Comparison of ENCODE assay signal across 17 mouse cellular contexts in the genomic region with DNA sequence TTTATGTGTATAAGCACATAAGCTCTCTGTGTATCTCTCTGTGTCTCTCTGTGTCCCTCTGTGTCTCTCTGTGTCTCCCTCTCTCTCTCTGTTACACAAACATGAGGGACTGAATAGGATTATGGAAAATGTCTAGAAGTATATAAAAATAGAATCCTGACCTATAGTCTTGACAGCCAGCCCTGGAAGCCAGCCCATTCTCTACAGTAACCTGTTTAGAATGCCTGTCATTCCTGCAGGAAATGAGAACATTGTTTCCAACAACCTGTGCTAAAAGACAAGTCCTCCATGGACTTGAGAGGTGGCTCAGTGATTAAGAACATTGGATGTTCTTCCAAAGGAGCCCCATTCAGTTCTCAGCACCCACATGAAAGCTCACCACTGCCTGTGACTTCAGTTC.
"Had no signal": no experiment of that assay in that cellular context is flagged by ENCODE, and none has a peak within 500 bp of the region (broad histone marks: within the 10 kb centered on the region; RNA-seq: fewer than 3 reads in every experiment).

No protein-coding gene starts in this region.

- H3K36me3 ChIP-seq: liver, embryonic 13.5 days; lung, embryonic 15.5 days; midbrain, embryonic 10.5 days; midbrain, embryonic 13.5 days; neural tube, embryonic 13.5 days had no signal

- H3K9me3 ChIP-seq: liver, embryonic 13.5 days; lung, embryonic 15.5 days; midbrain, embryonic 10.5 days; midbrain, embryonic 13.5 days; neural tube, embryonic 13.5 days had no signal

- H3K27me3 ChIP-seq: liver, embryonic 13.5 days; lung, embryonic 15.5 days; megakaryocyte, embryonic 14.5 days; midbrain, embryonic 13.5 days; neural tube, embryonic 13.5 days had no signal

- DNase-seq: kidney, adult 9 months; kidney, postnatal 14 days; liver, embryonic 13.5 days; lung, postnatal 10 days; lung, postnatal 36 days; retina, postnatal 1 day; right cerebral cortex, postnatal 25 days; spleen, adult 18-20 months; thymus, adult 18-20 months; thymus, postnatal 36 days had no signal

- H3K4me2 ChIP-seq: liver, embryonic 13.5 days; lung, embryonic 15.5 days; midbrain, embryonic 13.5 days; neural tube, embryonic 13.5 days had no signal

- H3K4me1 ChIP-seq: liver, embryonic 13.5 days; lung, embryonic 15.5 days; megakaryocyte, embryonic 14.5 days; midbrain, embryonic 10.5 days; midbrain, embryonic 13.5 days; neural tube, embryonic 13.5 days had no signal

- H3K9ac ChIP-seq: liver, embryonic 13.5 days; lung, embryonic 15.5 days; midbrain, embryonic 13.5 days; neural tube, embryonic 13.5 days had no signal

- ATAC-seq: midbrain, embryonic 13.5 days; midbrain, embryonic 16.5 days had no signal

- H3K4me3 ChIP-seq: liver, embryonic 13.5 days; lung, embryonic 15.5 days; megakaryocyte, embryonic 14.5 days; midbrain, embryonic 10.5 days; midbrain, embryonic 13.5 days; myocyte; neural tube, embryonic 13.5 days had no signal

- H3K27ac ChIP-seq: liver, embryonic 13.5 days; lung, embryonic 15.5 days; midbrain, embryonic 10.5 days; midbrain, embryonic 13.5 days; neural tube, embryonic 13.5 days had no signal
